Mouse (Mus musculus) forebrain, embryonic 12.5 days (tissue): ENCODE data around the gene Prokr2. TPM values are rescaled to one million over a fixed set of nuclear protein-coding genes. Genes with fewer than 3 reads are reported as not detected.

ENCODE experiments used
- ATAC-seq: fragments of 200-750 bp; cut with Nextera tagmentation; 2 replicates; pipeline ENCODE4 v1.8.0; 2017; ENCODE audit warnings: moderate TSS enrichment; ENCODE audit not compliant: low FRiP score
- H3K27ac ChIP-seq: fragments of 300-500 bp; sonication (generic); 2 replicates; pipeline ENCODE4 v1.5.1; 2016; ENCODE audit warnings: mild to moderate bottlenecking
- H3K27me3 ChIP-seq: fragments of 300-500 bp; sonication (generic); 2 replicates; pipeline ENCODE4 v1.6.1; 2016; ENCODE audit warnings: mild to moderate bottlenecking
- H3K36me3 ChIP-seq: fragments of 300-500 bp; sonication (generic); replicated peaks from 2 replicates; pipeline ENCODE4 v1.6.1; 2016; ENCODE audit warnings: mild to moderate bottlenecking
- H3K4me1 ChIP-seq: fragments of 300-500 bp; sonication (generic); 2 replicates; pipeline ENCODE4 v1.6.1; 2016
- H3K4me2 ChIP-seq: fragments of 300-500 bp; sonication (generic); 2 replicates; pipeline ENCODE4 v1.6.1; 2016; ENCODE audit warnings: mild to moderate bottlenecking, moderate library complexity
- H3K4me3 ChIP-seq: fragments of 300-500 bp; sonication (generic); replicated peaks from 2 replicates; pipeline ENCODE4 v1.5.1; 2016; ENCODE audit warnings: mild to moderate bottlenecking
- H3K9ac ChIP-seq: fragments of 300-500 bp; sonication (generic); 2 replicates; pipeline ENCODE4 v1.6.1; 2016; ENCODE audit warnings: mild to moderate bottlenecking
- H3K9me3 ChIP-seq: fragments of 300-500 bp; sonication (generic); 2 replicates; pipeline ENCODE4 v1.6.1; 2016
- WGBS: fragments of 180-500 bp; shearing (Covaris S2); methylation state at CpG from one replicate; pipeline ENCODE4 v1.1.7; 2016; 5-methylcytosine and 5-hydroxymethylcytosine counted together
- polyA plus RNA-seq: library from polyadenylated mRNA; unstranded; fragments of >200 nt; fragmentation: Nextera tagmentation; extraction: Ambion mirVana; gene quantifications from 2 replicates; pipeline ENCODE4 v1.2.1, GENCODE M21; 2016

Gene Prokr2
- 3.0 and 3.3 TPM in 2 replicates for polyA plus RNA-seq

DNA sequence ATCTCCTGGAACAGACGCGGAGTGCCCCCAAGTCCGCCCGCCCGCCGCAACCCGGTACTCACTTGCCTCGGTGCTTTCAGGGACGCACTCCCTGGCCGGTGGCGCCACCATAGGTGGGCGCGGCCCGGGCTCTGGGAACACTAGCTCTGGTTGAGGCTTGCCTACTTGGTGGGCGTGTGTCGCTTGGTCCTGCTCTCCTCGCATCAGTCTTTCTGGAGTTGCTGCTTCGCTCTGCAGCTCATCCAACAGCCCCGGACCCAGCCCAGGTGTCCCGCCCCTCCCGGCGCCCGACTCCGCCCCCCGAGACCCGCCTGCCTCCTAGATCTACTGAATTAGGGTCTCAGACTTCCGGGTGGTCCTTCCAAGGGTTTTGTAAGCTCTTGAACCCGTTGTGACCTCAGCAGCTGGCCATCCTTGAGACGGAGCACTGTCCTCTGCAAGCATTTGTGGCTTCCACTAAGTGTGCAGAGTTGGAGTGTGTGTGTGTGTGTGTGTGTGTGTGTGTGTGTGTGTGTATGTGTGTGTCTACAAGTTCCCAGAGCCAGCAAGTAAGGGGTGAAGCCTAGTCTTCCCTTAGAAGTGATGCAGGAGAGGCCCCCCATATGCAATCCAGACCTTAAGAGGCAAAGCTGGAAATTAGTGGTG lies at the start of gene Prokr2:
Prokr2 (minus strand) TSS at position 254 of the 645 bp plus-strand sequence.
- no peaks in the 10 kb centered on the region for H3K9me3 ChIP-seq
- H3K4me2 ChIP-seq = peak within 1 kb of the TSS; percentile 94
- no peak within 1 kb of the TSS for H3K27ac ChIP-seq
- peak within 1 kb of the TSS; percentile 60 for H3K4me3 ChIP-seq
- no peaks in the 10 kb centered on the region for H3K36me3 ChIP-seq
- H3K27me3 ChIP-seq = peaks cover 43% of the 10 kb centered on the region
- peak within 1 kb of the TSS; percentile 63 for H3K9ac ChIP-seq
- under 1% methylated on average over 29 of the region's 29 CpGs for WGBS
- peak; percentile 75 for ATAC-seq
- H3K4me1 ChIP-seq = peaks cover 15% of the 10 kb centered on the region

- peaks cover 17% of the 10 kb centered on the region for H3K4me1 ChIP-seq
- no peak overlapping the region for H3K9ac ChIP-seq
- H3K27ac ChIP-seq = peak overlapping the region; percentile 70
- H3K27me3 ChIP-seq = no peaks in the 10 kb centered on the region
- H3K4me2 ChIP-seq = peak overlapping the region; percentile 6
- ATAC-seq = peak; percentile 79; the same call in 1 of the 2 replicates
- no peaks in the 10 kb centered on the region for H3K36me3 ChIP-seq
- WGBS = 57% methylated on average over 17 of the region's 17 CpGs
- H3K4me3 ChIP-seq = no peak overlapping the region
- H3K9me3 ChIP-seq = no peaks in the 10 kb centered on the region
Observed at GRCm38 (mm10) chr2:132427160-132427941, 42.1 kb upstream of the Prokr2 start.

DNA sequence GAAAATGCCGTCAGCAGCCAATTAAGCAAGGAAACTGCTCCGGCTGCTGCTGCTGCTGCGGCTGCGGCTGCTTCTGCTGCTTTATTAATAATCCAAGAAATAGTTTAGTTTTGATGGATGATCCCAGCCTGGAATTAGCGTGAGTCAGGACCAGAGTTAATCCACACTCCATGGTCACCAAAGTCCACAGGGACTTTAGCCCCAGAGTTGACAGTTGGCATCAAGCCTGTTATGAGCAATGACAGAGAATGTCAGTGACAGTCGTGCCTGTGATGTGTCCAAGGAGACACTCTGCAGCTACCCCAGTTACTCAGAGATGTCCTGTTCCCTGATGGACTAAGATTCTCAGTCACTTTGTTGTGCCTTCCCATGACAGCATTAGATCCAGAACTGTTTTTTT lies 40.3 kb upstream of the Prokr2 start:
- H3K27ac ChIP-seq = no peak overlapping the region
- H3K36me3 ChIP-seq = no peaks in the 10 kb centered on the region
- no peak overlapping the region for H3K9ac ChIP-seq
- ATAC-seq = no peak
- no peaks in the 10 kb centered on the region for H3K9me3 ChIP-seq
- H3K4me3 ChIP-seq = no peak overlapping the region
- WGBS = 82% methylated on average over 6 of the region's 6 CpGs
- peaks cover 17% of the 10 kb centered on the region for H3K4me1 ChIP-seq
- H3K27me3 ChIP-seq = no peaks in the 10 kb centered on the region
- no peak overlapping the region for H3K4me2 ChIP-seq

DNA sequence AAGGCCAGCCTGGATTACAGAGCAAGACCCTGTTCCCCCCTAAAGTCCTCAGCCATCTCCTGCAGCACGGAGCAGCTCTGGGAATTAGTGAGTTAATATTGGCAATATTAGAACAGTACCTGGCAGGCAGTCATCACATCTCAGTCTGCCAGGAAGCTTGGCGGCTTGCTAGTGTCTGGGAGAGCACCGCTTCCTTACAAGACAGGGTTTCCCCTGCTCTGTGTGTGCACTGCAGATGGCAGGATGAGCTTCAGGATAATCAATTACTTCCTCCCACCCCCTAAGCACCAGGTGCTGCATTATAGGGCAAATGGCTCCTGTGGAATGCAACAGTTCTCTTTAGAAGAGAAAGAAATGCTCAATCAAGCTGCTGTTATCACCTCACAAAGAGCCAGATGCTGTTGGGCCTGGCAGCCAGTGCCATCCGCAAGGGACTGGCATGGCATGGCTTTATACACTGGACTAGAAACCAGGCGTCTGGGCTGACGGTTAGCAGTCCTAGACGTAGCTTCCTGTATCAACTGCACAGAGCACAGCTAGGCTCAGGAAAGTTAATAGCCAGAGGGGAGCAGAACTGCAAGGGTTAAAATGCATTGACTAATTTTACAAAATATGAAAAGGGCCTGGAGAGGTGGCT lies 38.3 kb upstream of the Prokr2 start:
- no peaks in the 10 kb centered on the region for H3K27me3 ChIP-seq
- ATAC-seq = no peak
- 79% methylated on average over 7 of the region's 7 CpGs for WGBS
- no peak overlapping the region for H3K9ac ChIP-seq
- H3K9me3 ChIP-seq = no peaks in the 10 kb centered on the region
- H3K4me2 ChIP-seq = no peak overlapping the region
- no peak overlapping the region for H3K4me3 ChIP-seq
- H3K4me1 ChIP-seq = peaks cover 17% of the 10 kb centered on the region
- H3K27ac ChIP-seq = no peak overlapping the region
- H3K36me3 ChIP-seq = no peaks in the 10 kb centered on the region

GRCm38 (mm10) chr2:132422846-132423245 lies 37.6 kb upstream of the Prokr2 start:
- no peak for ATAC-seq
- H3K27ac ChIP-seq = no peak overlapping the region
- no peaks in the 10 kb centered on the region for H3K27me3 ChIP-seq
- H3K9ac ChIP-seq = no peak overlapping the region
- no peak overlapping the region for H3K4me2 ChIP-seq
- H3K4me3 ChIP-seq = no peak overlapping the region
- peaks cover 16% of the 10 kb centered on the region for H3K4me1 ChIP-seq
- H3K9me3 ChIP-seq = no peaks in the 10 kb centered on the region
- 91% methylated on average over 9 of the region's 9 CpGs for WGBS
- H3K36me3 ChIP-seq = no peaks in the 10 kb centered on the region

DNA sequence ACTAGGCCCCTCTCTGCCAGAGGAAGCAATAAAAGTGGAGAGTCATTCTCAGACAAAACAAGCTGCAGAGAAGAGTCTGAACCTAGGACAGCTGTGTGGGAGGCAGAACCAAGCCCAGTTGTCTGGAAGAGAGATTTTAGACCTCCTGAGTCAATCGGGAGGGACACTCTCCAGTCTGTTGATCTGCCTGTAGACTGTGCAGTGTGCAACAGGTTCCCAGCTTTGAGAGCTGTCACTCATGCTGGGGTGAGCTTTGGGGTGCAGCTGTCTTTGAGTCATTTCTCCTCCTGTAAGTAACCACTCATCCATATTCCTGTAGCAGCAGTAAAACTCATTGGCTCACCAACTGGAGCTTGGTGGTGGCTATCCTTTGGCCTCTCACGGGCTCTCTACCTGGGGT lies 33.2 kb upstream of the Prokr2 start:
- Histone ChIP-seq H3K36me3 (no peaks in the 10 kb centered on the region), H3K4me3 (no peak overlapping the region), H3K27me3 (no peaks in the 10 kb centered on the region), H3K27ac (no peak overlapping the region), H3K4me2 (no peak overlapping the region), H3K9ac (no peak overlapping the region), H3K4me1 (peaks cover 2% of the 10 kb centered on the region; the same call in 1 of the 2 replicates), H3K9me3 (no peaks in the 10 kb centered on the region)
- WGBS = 82% methylated on average over 2 of the region's 2 CpGs
- ATAC-seq = no peak

DNA sequence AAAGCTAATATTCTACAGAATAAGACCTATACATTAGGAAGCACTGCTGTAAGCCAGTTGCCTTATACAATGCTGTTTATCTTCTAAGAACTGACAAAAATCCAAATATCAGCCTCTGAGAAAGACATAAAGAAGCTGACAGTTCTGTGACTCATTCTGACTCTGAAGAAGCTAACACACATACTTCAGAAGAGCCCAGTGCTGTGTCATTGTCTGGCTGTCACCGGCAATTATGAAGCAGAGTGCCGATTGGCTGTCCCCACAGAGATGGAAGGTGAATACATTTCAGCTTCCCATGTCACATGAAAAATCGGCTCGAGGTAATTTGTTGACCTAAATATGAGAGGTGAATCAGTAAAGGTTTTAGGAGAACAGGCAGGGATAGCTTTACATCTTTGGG lies 24.9 kb upstream of the Prokr2 start:
- Histone ChIP-seq H3K9ac (no peak overlapping the region), H3K4me1 (no peaks in the 10 kb centered on the region), H3K36me3 (no peaks in the 10 kb centered on the region), H3K27ac (no peak overlapping the region), H3K4me2 (no peak overlapping the region), H3K4me3 (no peak overlapping the region), H3K9me3 (0 out of 2 replicates have a peak, but pooled peaks cover 4% of the 10 kb centered on the region), H3K27me3 (no peaks in the 10 kb centered on the region)
- no peak for ATAC-seq
- 86% methylated on average over 4 of the region's 4 CpGs for WGBS

DNA sequence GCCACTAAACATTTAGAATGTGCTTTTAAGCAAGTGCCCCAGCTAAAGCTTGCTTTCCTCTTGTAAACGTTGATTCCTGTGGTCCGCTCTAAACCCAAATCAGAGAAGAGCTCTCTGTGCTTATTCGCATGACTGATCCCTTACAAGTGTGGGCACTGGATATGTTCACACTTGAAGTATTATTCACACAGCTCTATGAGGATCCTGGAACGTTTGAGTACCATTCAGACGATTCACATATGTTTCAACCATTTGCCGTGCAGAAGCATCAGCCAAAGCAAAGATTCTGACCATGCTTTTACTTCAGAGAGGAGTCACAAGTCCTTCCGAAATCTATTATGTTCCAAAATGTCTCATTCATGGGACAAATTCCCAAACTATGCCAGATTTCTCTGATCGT lies 12.9 kb upstream of the Prokr2 start:
- Histone ChIP-seq H3K4me2 (no peak overlapping the region), H3K27ac (no peak overlapping the region), H3K4me3 (no peak overlapping the region), H3K9me3 (peaks cover 11% of the 10 kb centered on the region), H3K4me1 (no peaks in the 10 kb centered on the region), H3K27me3 (no peaks in the 10 kb centered on the region), H3K9ac (no peak overlapping the region), H3K36me3 (no peaks in the 10 kb centered on the region)
- ATAC-seq = no peak
- 87% methylated on average over 8 of the region's 8 CpGs for WGBS

- H3K4me2 ChIP-seq = no peak overlapping the region
- H3K9me3 ChIP-seq = peaks cover 11% of the 10 kb centered on the region
- H3K27me3 ChIP-seq = no peaks in the 10 kb centered on the region
- no peaks in the 10 kb centered on the region for H3K4me1 ChIP-seq
- no peak overlapping the region for H3K27ac ChIP-seq
- no peak overlapping the region for H3K4me3 ChIP-seq
- 81% methylated on average over 1 of the region's 1 CpGs for WGBS
- H3K36me3 ChIP-seq = no peaks in the 10 kb centered on the region
- no peak overlapping the region for H3K9ac ChIP-seq
- no peak for ATAC-seq
Observed at GRCm38 (mm10) chr2:132395753-132396152, 10.5 kb upstream of the Prokr2 start.

GRCm38 (mm10) chr2:132390607-132391160 lies 5.4 kb upstream of the Prokr2 start:
- Histone ChIP-seq H3K27ac (no peak overlapping the region), H3K9me3 (no peaks in the 10 kb centered on the region), H3K4me3 (no peak overlapping the region), H3K4me2 (no peak overlapping the region), H3K4me1 (no peaks in the 10 kb centered on the region), H3K9ac (no peak overlapping the region), H3K36me3 (no peaks in the 10 kb centered on the region), H3K27me3 (peaks cover 17% of the 10 kb centered on the region; the same call in 1 of the 2 replicates)
- 85% methylated on average over 8 of the region's 8 CpGs for WGBS
- ATAC-seq = no peak

DNA sequence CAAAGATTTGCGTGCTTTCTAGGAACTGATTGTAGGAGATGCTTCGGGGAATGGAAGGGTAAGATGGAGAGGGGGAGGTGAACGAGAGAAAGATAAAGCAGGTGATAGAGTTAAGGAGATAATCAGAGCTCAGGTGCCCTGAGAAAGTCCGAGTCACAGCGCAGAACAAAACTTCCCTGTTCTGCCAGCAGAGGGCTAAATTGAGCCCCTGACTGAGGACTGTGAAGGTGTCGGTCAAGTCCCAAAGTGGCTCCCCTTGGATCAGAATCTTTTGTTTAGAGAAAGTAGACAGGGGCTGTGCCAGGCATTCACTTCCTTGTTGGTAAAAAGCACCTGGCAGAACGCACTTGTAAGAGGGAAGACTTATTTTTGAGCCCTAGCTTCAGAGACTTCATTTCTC lies 4.3 kb upstream of the Prokr2 start:
- H3K9me3 ChIP-seq = no peaks in the 10 kb centered on the region
- WGBS = 32% methylated on average over 7 of the region's 7 CpGs

GRCm38 (mm10) chr2:132384511-132385193 lies 595 bp downstream of the Prokr2 start:
- Histone ChIP-seq H3K27me3 (peaks cover 43% of the 10 kb centered on the region), H3K4me2 (peak overlapping the region; percentile 94), H3K9ac (peak overlapping the region; percentile 63), H3K27ac (no peak overlapping the region), H3K9me3 (no peaks in the 10 kb centered on the region), H3K36me3 (no peaks in the 10 kb centered on the region), H3K4me3 (peak overlapping the region; percentile 60), H3K4me1 (peaks cover 15% of the 10 kb centered on the region)
- ATAC-seq = peak; percentile 47; the same call in 1 of the 2 replicates
- under 1% methylated on average over 31 of the region's 31 CpGs for WGBS

More for the DNA sequence above, 4.3 kb upstream of the Prokr2 start:
- H3K4me3 ChIP-seq = no peak overlapping the region
- no peak overlapping the region for H3K4me2 ChIP-seq
- no peak overlapping the region for H3K27ac ChIP-seq
- H3K36me3 ChIP-seq = no peaks in the 10 kb centered on the region
- H3K9ac ChIP-seq = no peak overlapping the region
- peaks cover 26% of the 10 kb centered on the region for H3K27me3 ChIP-seq
- ATAC-seq = no peak
- H3K4me1 ChIP-seq = peaks cover 10% of the 10 kb centered on the region
